Mouse (Mus musculus) heart, embryonic 12.5 days (tissue): Measurements from ENCODE around the gene Galk1. TPM values are rescaled to one million over a fixed set of nuclear protein-coding genes. Genes with fewer than 3 reads are reported as not detected.
"Not testable (repeated sequence)": the region's sequence is repeated elsewhere in the genome, so short reads cannot be mapped to it uniquely, and the experiment has no call there.

Experiments used
- ATAC-seq: fragments of 200-750 bp; cut with Nextera tagmentation; 2 replicates; pipeline ENCODE4 v1.8.0; 2017; ENCODE audit warnings: moderate TSS enrichment, moderate library complexity; ENCODE audit not compliant: insufficient number of reproducible peaks, low FRiP score
- H3K27ac ChIP-seq: fragments of 300-500 bp; sonication (generic); 2 replicates; pipeline ENCODE4 v1.5.1; 2016; ENCODE audit warnings: mild to moderate bottlenecking, moderate library complexity; ENCODE audit not compliant: poor library complexity, severe bottlenecking
- H3K27me3 ChIP-seq: fragments of 300-500 bp; sonication (generic); replicated peaks from 2 replicates; pipeline ENCODE4 v1.6.1; 2016; ENCODE audit warnings: mild to moderate bottlenecking, moderate library complexity
- H3K36me3 ChIP-seq: fragments of 300-500 bp; sonication (generic); 2 replicates; pipeline ENCODE4 v1.6.1; 2016; ENCODE audit warnings: mild to moderate bottlenecking, moderate library complexity
- H3K4me1 ChIP-seq: fragments of 300-500 bp; sonication (generic); replicated peaks from 2 replicates; pipeline ENCODE4 v1.6.1; 2016; ENCODE audit warnings: mild to moderate bottlenecking
- H3K4me2 ChIP-seq: fragments of 300-500 bp; sonication (generic); 2 replicates; pipeline ENCODE4 v1.6.1; 2016; ENCODE audit warnings: mild to moderate bottlenecking, moderate library complexity
- H3K4me3 ChIP-seq: fragments of 300-500 bp; sonication (generic); 2 replicates; pipeline ENCODE4 v1.5.1; 2016; ENCODE audit warnings: mild to moderate bottlenecking
- H3K9ac ChIP-seq: fragments of 300-500 bp; sonication (generic); 2 replicates; pipeline ENCODE4 v1.6.1; 2016; ENCODE audit warnings: mild to moderate bottlenecking, moderate library complexity
- H3K9me3 ChIP-seq: fragments of 300-500 bp; sonication (generic); replicated peaks from 2 replicates; pipeline ENCODE4 v1.6.1; 2016; ENCODE audit warnings: mild to moderate bottlenecking, moderate library complexity
- WGBS: fragments of 180-500 bp; shearing (Covaris S2); methylation state at CpG from one replicate; pipeline ENCODE4 v1.1.7; 2016; 5-methylcytosine and 5-hydroxymethylcytosine counted together
- polyA plus RNA-seq: library from polyadenylated mRNA; unstranded; fragments of >200 nt; fragmentation: Nextera tagmentation; extraction: Ambion mirVana; gene quantifications from 2 replicates; pipeline ENCODE4 v1.2.1, GENCODE M21; 2016

The Galk1 gene
- polyA plus RNA-seq, 1 experiment from 2014 or later: 152 TPM

DNA sequence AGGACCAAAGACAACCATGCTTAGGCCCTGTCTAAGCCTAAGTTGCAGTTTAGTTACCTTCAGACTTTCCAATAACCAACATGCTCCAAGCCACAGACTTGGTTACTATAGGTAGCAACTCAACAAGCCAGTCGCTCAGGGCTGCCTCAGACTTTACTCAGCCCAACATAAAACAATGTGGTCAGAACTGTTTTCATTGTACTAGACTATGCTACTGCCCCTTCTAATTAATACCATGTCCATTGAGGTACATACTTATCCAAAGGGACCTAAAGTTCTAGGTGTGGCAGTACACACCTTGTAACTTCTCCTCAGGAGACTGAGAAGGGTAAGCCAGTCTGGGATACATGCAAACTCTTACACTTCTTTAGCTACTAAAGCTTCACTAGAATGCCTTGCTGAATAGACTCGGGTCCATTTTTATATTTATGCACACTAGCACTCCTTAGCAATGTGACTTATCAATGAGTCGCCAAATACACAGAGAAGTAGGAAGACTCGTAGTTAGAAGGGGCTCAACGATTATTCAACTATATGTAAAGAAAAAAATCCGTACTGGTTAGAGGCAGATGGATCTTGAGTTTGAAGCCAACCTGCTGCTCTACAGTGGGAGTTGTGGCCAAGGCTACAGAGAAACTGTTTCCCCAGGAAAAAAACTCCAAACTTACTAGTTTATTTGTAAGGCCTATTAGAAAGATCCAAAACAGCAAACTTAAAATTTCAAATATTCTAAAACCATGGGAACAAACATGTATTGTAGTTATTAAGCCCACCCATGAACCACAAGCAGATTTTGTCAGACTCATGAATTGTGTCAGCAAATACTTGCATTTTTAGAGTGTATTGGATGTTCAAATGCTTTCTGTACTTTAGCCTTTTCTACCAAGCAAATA lies 9.1 kb upstream of the Galk1 start:
- H3K27me3 ChIP-seq: no peaks in the 10 kb centered on the region
- no peaks in the 10 kb centered on the region for H3K4me1 ChIP-seq
- no peak overlapping the region for H3K4me2 ChIP-seq
- H3K9ac ChIP-seq: no peak overlapping the region
- ATAC-seq: no peak
- no peaks in the 10 kb centered on the region for H3K9me3 ChIP-seq
- 74% methylated on average over 6 of the region's 6 CpGs for WGBS
- no peak overlapping the region for H3K27ac ChIP-seq
- H3K36me3 ChIP-seq: peaks cover 18% of the 10 kb centered on the region
- H3K4me3 ChIP-seq: 0 out of 2 replicates have a peak overlapping the region, but pooled peaks have one; percentile 8

DNA sequence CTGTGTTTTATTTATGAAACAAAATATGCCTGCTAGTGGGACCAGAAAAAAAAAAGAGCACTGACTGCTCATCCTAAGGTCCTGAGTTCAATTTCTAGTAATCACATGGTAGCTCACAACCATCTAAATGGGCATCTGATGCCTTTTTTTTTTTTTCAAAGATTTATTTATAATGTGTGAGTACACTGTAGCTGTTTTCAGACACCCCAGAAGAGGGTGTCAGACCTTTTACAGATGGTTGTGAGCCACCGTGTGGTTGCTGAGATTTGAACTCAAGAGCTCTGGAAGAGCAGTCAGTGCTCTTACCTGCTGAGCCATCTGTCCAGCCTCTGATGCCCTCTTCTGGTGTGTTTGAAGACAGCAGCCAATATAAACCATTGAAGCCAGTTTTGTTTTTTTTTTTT lies 8.0 kb upstream of the Galk1 start:
- no peak for ATAC-seq
- Histone ChIP-seq H3K4me3 (no peak overlapping the region), H3K4me2 (no peak overlapping the region), H3K9me3 (no peaks in the 10 kb centered on the region), H3K36me3 (peaks cover 18% of the 10 kb centered on the region), H3K9ac (no peak overlapping the region), H3K4me1 (no peaks in the 10 kb centered on the region), H3K27ac (no peak overlapping the region), H3K27me3 (no peaks in the 10 kb centered on the region)
- 37% methylated on average over 1 of the region's 1 CpGs for WGBS

DNA sequence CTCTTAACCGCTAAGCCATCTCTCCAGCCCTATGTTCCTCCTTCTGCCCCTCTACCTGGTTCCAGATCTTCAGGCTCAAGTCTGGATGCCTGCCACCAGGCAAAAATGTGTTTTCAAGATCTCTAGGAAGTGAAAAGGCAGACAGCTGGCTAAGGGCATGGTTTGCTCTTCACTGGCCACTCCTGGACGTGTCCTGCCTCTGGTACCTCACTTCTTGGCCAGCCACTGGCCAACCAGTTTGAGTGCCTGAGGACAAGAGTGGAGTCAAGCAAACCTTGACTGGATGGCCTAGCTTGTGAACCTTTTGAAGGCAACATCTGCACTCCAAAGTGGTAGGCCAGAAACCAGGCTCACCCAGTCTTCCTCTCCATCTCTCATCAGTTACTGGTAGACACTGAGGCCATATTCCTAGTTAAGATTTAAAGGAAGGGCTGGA lies 7.5 kb upstream of the Galk1 start:
- 67% methylated on average over 2 of the region's 2 CpGs for WGBS
- Histone ChIP-seq H3K9ac (no peak overlapping the region), H3K4me3 (no peak overlapping the region), H3K36me3 (peaks cover 18% of the 10 kb centered on the region), H3K27me3 (no peaks in the 10 kb centered on the region), H3K9me3 (no peaks in the 10 kb centered on the region), H3K27ac (no peak overlapping the region), H3K4me1 (no peaks in the 10 kb centered on the region), H3K4me2 (no peak overlapping the region)
- ATAC-seq: no peak

DNA sequence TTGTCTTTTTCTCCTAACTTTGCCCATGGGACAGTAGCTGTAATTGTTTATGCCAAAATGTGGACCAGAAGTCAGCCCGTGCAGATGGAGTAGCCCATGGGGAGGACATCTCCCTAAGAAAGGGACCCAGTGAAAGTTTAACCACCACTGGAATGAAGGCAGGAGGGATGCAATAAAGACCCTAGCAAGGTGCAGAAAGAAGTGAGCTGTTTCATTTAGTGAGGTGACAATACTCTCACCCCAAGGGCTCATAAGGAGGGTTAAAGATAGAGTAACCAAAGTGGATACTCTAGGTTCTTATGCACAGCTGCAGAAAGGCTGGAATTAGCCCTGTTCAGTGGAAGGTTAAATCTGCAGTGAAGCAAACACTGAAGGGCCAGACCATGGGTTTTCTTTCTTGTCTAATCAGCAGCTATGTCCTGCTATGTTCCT lies 6.9 kb upstream of the Galk1 start:
- Histone ChIP-seq H3K9ac (no peak overlapping the region), H3K4me2 (no peak overlapping the region), H3K9me3 (no peaks in the 10 kb centered on the region), H3K36me3 (peaks cover 18% of the 10 kb centered on the region), H3K27ac (no peak overlapping the region), H3K4me1 (no peaks in the 10 kb centered on the region), H3K27me3 (no peaks in the 10 kb centered on the region), H3K4me3 (no peak overlapping the region)
- ATAC-seq: no peak
- WGBS: 63% methylated on average over 1 of the region's 1 CpGs

DNA sequence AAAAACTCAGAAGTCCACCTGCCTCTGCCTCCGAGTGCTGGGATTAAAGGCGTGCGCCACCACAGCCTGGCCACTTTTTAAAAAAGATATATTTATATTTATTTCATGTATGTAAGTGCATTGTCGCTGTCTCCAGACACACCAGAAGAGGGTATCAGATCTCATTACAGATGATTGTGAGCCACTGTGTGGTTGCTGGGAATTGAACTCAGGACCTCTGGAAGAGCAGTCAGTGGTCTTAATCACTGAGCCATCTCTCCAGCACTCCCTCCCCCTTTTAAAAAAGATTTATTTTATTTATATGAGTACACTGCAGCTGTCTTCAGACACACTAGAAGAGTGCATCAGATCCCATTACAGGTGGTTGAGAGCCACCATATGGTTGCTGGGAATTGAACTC lies 6.3 kb upstream of the Galk1 start:
- H3K9ac ChIP-seq, H3K27ac ChIP-seq, H3K27me3 ChIP-seq, ATAC-seq, H3K4me2 ChIP-seq, H3K4me1 ChIP-seq, H3K9me3 ChIP-seq, H3K4me3 ChIP-seq: not testable (repeated sequence)
- H3K36me3 ChIP-seq: peaks cover 18% of the 10 kb centered on the region
- WGBS: 92% methylated on average over 4 of the region's 4 CpGs

DNA sequence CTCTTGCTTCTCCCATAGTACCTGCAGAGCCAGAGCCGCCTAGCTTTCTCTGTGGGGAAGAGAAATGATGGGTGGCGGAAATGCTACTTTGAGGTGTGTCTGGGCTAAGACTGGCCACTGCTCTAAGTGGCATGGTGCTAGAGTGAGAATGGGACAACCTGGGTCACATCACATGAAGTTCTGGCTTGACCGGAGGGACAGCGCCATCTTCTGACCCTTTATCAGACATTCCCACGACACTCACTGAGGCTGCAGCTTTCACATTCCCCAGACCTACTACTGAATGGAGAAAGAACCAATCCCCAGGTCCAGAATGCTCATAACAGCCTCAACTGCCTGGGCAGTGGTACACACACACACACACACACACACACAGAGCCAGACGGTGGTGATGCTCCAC lies 5.6 kb upstream of the Galk1 start:
- ATAC-seq: no peak

DNA sequence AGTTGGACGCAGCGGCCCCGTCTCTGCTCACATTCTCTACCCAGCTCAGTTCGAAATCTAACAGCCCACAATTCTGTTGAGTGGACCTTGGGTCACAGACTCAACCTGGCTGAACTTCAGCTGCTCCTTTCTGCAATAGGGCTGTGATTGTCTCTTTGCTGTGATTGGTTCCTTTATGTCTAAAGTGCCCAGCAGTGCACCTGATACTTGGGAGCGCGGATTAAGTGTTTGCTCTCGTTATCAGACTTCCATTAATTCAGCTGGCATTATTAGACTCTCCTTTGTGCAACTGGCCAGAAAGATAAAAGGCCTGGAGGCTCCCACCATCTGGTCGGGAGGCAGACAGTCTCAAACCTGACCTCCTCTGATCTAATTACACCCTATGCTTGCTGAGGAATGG lies 2.3 kb upstream of the Galk1 start:
- Histone ChIP-seq H3K9me3 (no peaks in the 10 kb centered on the region), H3K27me3 (no peaks in the 10 kb centered on the region), H3K4me3 (no peak overlapping the region), H3K4me2 (no peak overlapping the region), H3K36me3 (peaks cover 7% of the 10 kb centered on the region), H3K4me1 (peaks cover 15% of the 10 kb centered on the region), H3K9ac (no peak overlapping the region), H3K27ac (no peak overlapping the region)
- WGBS: 69% methylated on average over 8 of the region's 8 CpGs
- no peak for ATAC-seq

More for the DNA sequence above, 5.6 kb upstream of the Galk1 start:
- no peak overlapping the region for H3K4me3 ChIP-seq
- peaks cover 2% of the 10 kb centered on the region for H3K4me1 ChIP-seq
- no peak overlapping the region for H3K9ac ChIP-seq
- peaks cover 14% of the 10 kb centered on the region for H3K36me3 ChIP-seq
- 24% methylated on average over 6 of the region's 6 CpGs for WGBS
- H3K4me2 ChIP-seq: no peak overlapping the region
- H3K9me3 ChIP-seq: no peaks in the 10 kb centered on the region
- H3K27ac ChIP-seq: no peak overlapping the region
- H3K27me3 ChIP-seq: no peaks in the 10 kb centered on the region

DNA sequence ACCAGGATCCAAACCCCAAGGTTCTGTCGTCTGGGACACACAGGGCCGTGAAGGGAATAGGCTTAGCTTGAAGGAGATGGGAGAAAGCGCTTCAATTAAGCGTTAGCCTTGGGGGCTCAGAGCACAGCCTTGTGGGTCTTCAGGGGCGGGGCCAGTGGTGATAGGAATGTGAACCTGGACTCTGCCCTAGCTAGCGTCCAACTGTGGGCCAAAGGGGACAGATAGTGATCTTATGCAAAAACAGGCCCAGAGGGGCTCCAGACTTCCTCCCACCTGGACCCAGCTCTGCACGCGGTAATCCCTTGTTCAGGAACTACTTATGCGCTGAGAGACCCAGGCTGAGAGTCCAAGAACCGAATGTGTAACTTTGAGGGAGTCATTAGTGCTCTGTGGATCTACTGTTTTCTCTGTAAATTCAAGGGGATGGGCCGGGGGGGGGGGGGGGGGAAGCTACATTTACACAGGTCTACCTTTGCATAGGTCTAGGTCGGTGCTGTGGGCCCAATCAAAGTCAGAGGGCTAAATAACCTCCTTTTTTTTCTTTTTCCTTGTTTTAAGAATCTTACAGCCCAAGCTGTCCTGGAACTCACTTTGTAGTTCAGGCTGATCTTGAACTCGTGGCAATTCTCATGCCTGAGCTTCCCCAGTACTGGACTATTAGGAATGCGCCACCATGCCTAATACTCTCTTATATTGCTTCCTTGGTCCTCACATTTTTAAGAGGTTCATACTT lies 824 bp downstream of the Galk1 start:
- WGBS: 26% methylated on average over 14 of the region's 14 CpGs
- Histone ChIP-seq H3K27me3 (no peaks in the 10 kb centered on the region), H3K9ac (peak overlapping the region; percentile 89), H3K9me3 (no peaks in the 10 kb centered on the region), H3K36me3 (peaks cover 38% of the 10 kb centered on the region), H3K4me3 (peak overlapping the region; percentile 77), H3K4me2 (peak overlapping the region; percentile 83), H3K4me1 (peaks cover 15% of the 10 kb centered on the region), H3K27ac (peak overlapping the region; percentile 91)
- ATAC-seq: no peak

DNA sequence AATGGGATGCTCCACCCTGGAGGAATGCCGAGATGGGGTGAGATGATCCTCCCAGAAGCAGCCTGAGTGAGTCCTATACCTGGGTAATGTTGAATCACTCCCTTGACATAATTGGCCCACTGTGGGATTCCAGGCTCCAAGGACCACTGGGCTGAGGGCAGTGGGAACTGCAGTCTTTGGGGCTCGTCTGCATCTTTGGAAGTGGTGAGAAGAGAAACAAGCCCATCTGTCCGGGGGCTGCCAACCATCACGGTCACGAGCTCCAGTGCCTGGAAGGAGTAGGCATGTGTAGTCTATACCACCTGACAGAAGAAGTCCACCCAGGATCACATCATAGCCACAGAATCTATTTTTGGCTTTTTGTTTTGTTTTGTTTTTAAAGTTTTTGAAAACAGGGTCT lies 1.6 kb downstream of the Galk1 start:
- H3K4me2 ChIP-seq: no peak overlapping the region
- WGBS: 75% methylated on average over 5 of the region's 5 CpGs
- peaks cover 17% of the 10 kb centered on the region for H3K4me1 ChIP-seq
- peaks cover 39% of the 10 kb centered on the region for H3K36me3 ChIP-seq
- no peak for ATAC-seq
- no peak overlapping the region for H3K27ac ChIP-seq
- no peaks in the 10 kb centered on the region for H3K27me3 ChIP-seq
- H3K9me3 ChIP-seq: no peaks in the 10 kb centered on the region
- H3K4me3 ChIP-seq: no peak overlapping the region
- no peak overlapping the region for H3K9ac ChIP-seq

DNA sequence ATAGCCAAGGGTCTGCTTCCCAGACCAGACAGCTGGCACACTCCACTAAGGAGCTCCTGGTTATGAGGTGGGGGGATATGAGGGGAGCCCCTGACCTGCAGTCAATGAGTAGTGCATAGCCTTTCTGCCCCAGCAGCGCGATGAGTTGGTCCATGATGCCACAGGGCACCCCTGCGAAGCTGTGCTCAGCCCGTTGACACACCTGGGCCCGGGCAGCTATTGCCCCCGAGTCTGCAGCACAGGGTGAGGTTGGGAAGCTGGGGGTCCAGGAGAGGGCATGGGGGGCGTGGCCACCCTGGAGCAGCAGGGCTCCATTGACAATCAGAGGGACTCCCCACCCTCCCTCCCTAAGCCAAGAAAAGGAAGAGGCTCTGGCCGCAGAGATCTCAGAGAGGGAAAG lies 2.4 kb downstream of the Galk1 start:
- peaks cover 39% of the 10 kb centered on the region for H3K36me3 ChIP-seq
- H3K4me1 ChIP-seq: peaks cover 25% of the 10 kb centered on the region
- no peak overlapping the region for H3K4me2 ChIP-seq
- H3K27me3 ChIP-seq: no peaks in the 10 kb centered on the region
- no peak overlapping the region for H3K4me3 ChIP-seq
- no peak overlapping the region for H3K27ac ChIP-seq
- WGBS: 90% methylated on average over 8 of the region's 8 CpGs
- H3K9me3 ChIP-seq: no peaks in the 10 kb centered on the region
- no peak overlapping the region for H3K9ac ChIP-seq
- no peak for ATAC-seq

DNA sequence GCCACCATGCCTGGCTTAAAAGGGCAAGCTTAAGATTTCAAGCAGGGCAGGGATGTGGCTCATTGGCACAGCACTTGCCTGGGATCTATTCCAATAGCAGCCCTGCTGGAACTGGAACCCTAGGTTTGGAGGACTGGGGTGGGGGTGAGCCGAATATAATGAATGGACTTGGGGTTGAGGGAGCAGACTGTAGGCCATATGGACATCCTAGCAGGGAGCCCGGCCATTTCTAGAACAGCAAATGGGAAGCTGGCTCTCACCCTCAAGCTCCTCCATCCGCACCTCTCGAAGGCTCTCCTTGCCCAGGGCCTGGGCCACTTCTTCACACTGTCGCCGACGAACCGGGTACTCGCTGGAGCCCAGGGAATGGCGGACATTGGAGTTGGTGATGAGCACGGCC lies 2.9 kb downstream of the Galk1 start:
- H3K4me2 ChIP-seq: no peak overlapping the region
- no peaks in the 10 kb centered on the region for H3K9me3 ChIP-seq
- peaks cover 39% of the 10 kb centered on the region for H3K36me3 ChIP-seq
- no peak for ATAC-seq
- no peak overlapping the region for H3K27ac ChIP-seq
- 90% methylated on average over 11 of the region's 11 CpGs for WGBS
- H3K27me3 ChIP-seq: no peaks in the 10 kb centered on the region
- no peak overlapping the region for H3K9ac ChIP-seq
- no peak overlapping the region for H3K4me3 ChIP-seq
- peaks cover 28% of the 10 kb centered on the region for H3K4me1 ChIP-seq
